Mouse (Mus musculus) CD4-positive, CD25-positive, alpha-beta regulatory T cell, adult 2 months (primary cell): ENCODE measurements at regions not wholly inside any gene's neighbourhood (a gene's known extent, or its start where the extent isn't known, plus 50 kb on each side); places are given as distances from the start of the nearest gene placed in this dataset.

Source experiments
- DNase-seq: peaks from one replicate; pipeline ENCODE4 v3.0.0-alpha.2; 2012; ENCODE audit warnings: low read depth, low spot score

- no peak for DNase-seq
Observed at GRCm38 (mm10) chr13:112038556-112039304, 229.9 kb upstream of the Map3k1 start.

GRCm38 (mm10) chr13:112039422-112040145 is 230.8 kb upstream of the Map3k1 start:
- DNase-seq: no peak

GRCm38 (mm10) chr13:112043524-112044246 is 234.9 kb upstream of the Map3k1 start:
- DNase-seq: no peak

GRCm38 (mm10) chr13:112044372-112044771 is 235.6 kb upstream of the Map3k1 start:
- no peak for DNase-seq

- no peak for DNase-seq
Observed at GRCm38 (mm10) chr13:112046247-112047211, 237.7 kb upstream of the Map3k1 start.

- no peak for DNase-seq
Observed at GRCm38 (mm10) chr13:112047408-112047807, 238.6 kb upstream of the Map3k1 start.

- no peak for DNase-seq
Observed at GRCm38 (mm10) chr13:112047874-112048273, 239.1 kb upstream of the Map3k1 start.

GRCm38 (mm10) chr13:112048327-112048726 is 239.5 kb upstream of the Map3k1 start:
- DNase-seq: no peak

GRCm38 (mm10) chr13:112050892-112051291 is 237.4 kb upstream of the Ankrd55 start:
- no peak for DNase-seq

GRCm38 (mm10) chr13:112052011-112052410 is 236.2 kb upstream of the Ankrd55 start:
- no peak for DNase-seq

- no peak for DNase-seq
Observed at GRCm38 (mm10) chr13:112052456-112052855, 235.8 kb upstream of the Ankrd55 start.

- no peak for DNase-seq
Observed at GRCm38 (mm10) chr13:112054879-112055371, 233.3 kb upstream of the Ankrd55 start.

GRCm38 (mm10) chr13:112058218-112058617 is 230.0 kb upstream of the Ankrd55 start:
- DNase-seq: no peak

- DNase-seq: no peak
Observed at GRCm38 (mm10) chr13:112058771-112059170, 229.5 kb upstream of the Ankrd55 start.

GRCm38 (mm10) chr13:112062024-112062423 is 226.2 kb upstream of the Ankrd55 start:
- DNase-seq: peak; percentile 49

- peak; percentile 76 for DNase-seq
Observed at GRCm38 (mm10) chr13:112063409-112064111, 224.7 kb upstream of the Ankrd55 start.

GRCm38 (mm10) chr13:112064681-112065080 is 223.6 kb upstream of the Ankrd55 start:
- no peak for DNase-seq

- DNase-seq: no peak
Observed at GRCm38 (mm10) chr13:112067066-112067847, 221.0 kb upstream of the Ankrd55 start.

GRCm38 (mm10) chr13:112070757-112071156 is 217.5 kb upstream of the Ankrd55 start:
- DNase-seq: no peak
